Mouse (Mus musculus) intestine, embryonic 16.5 days (tissue): Measurements from ENCODE around the gene Nrsn2. TPM values are rescaled to one million over a fixed set of nuclear protein-coding genes. Genes with fewer than 3 reads are reported as not detected.
A peak's percentile ranks its signal among the peaks of the same experiment; 100 is the strongest.

Source experiments
- ATAC-seq: fragments of 200-750 bp; cut with Nextera tagmentation; 2 replicates; pipeline ENCODE4 v1.8.0; 2017; ENCODE audit warnings: moderate TSS enrichment, moderate library complexity
- H3K27ac ChIP-seq: fragments of 300-500 bp; sonication (generic); 2 replicates; pipeline ENCODE4 v1.5.1; 2014; ENCODE audit warnings: mild to moderate bottlenecking, low read length
- H3K27me3 ChIP-seq: fragments of 300-500 bp; sonication (generic); replicated peaks from 2 replicates; pipeline ENCODE4 v1.6.1; 2014; ENCODE audit warnings: low read length, control low read depth, mixed read lengths; ENCODE audit not compliant: control insufficient read depth, insufficient read depth
- H3K36me3 ChIP-seq: fragments of 300-500 bp; sonication (generic); 2 replicates; pipeline ENCODE4 v1.6.1; 2014; ENCODE audit warnings: low read length, control low read depth; ENCODE audit not compliant: control insufficient read depth, insufficient read depth
- H3K4me1 ChIP-seq: fragments of 300-500 bp; sonication (generic); 2 replicates; pipeline ENCODE4 v1.6.1; 2014; ENCODE audit warnings: low read length, control low read depth, mixed read lengths; ENCODE audit not compliant: control insufficient read depth, insufficient read depth
- H3K4me2 ChIP-seq: fragments of 300-500 bp; sonication (generic); 2 replicates; pipeline ENCODE4 v1.6.1; 2014; ENCODE audit warnings: low read depth, low read length, control low read depth
- H3K4me3 ChIP-seq: fragments of 300-500 bp; sonication (generic); 2 replicates; pipeline ENCODE4 v1.5.1; 2014; ENCODE audit warnings: mild to moderate bottlenecking, low read length
- H3K9ac ChIP-seq: fragments of 300-500 bp; sonication (generic); 2 replicates; pipeline ENCODE4 v1.6.1; 2014; ENCODE audit warnings: low read depth, low read length
- H3K9me3 ChIP-seq: fragments of 300-500 bp; sonication (generic); 2 replicates; pipeline ENCODE4 v1.6.1; 2016; ENCODE audit warnings: low read length, control low read depth; ENCODE audit not compliant: control insufficient read depth
- WGBS: fragments of 180-500 bp; shearing (Covaris S2); extraction: QIAGEN DNeasy Blood & Tissue Kit; methylation state at CpG from one replicate; pipeline ENCODE4 v1.1.7; 2014; 5-methylcytosine and 5-hydroxymethylcytosine counted together
- polyA plus RNA-seq: library from polyadenylated mRNA; unstranded; fragments of >200 nt; fragmentation: Nextera tagmentation; extraction: Ambion mirVana; gene quantifications from 2 replicates; pipeline ENCODE4 v1.2.1, GENCODE M21; 2015

The Nrsn2 gene
- 2.5 and 2.7 TPM in 2 replicates for polyA plus RNA-seq

DNA sequence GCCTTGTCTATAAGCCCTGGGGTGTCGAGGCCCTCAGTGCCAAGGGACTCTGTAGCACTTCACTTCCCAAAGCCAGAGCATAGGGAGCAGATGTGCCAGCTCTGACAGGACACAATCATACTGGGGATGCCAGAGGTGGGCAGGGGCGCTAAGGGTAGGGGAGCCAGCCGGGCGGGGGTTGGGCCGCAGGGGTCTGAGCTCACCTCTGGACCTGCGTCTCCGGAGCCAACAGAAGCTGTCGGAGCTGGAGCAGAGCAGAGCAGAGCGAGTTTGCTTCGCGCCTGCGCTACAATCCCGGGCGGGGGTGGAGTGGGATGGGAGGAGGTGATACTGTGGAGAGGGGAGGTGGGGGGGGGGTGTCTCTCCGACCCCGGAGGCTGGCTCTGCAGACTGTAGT is at the start of gene Nrsn2:
Nrsn2 (minus strand) TSS at position 294 of the 397 bp plus-strand sequence.
- H3K4me1 ChIP-seq = peaks cover 4% of the 10 kb centered on the region; the same call in 1 of the 2 replicates
- ATAC-seq = peak; percentile 44
- peaks cover 8% of the 10 kb centered on the region for H3K27me3 ChIP-seq
- no peaks in the 10 kb centered on the region for H3K36me3 ChIP-seq
- no peak within 1 kb of the TSS for H3K4me3 ChIP-seq
- H3K4me2 ChIP-seq = peak within 1 kb of the TSS; percentile 18; the same call in 1 of the 2 replicates
- no peaks in the 10 kb centered on the region for H3K9me3 ChIP-seq
- WGBS = 6% methylated on average over 14 of the region's 16 CpGs
- no peak within 1 kb of the TSS for H3K27ac ChIP-seq
- H3K9ac ChIP-seq = no peak within 1 kb of the TSS

DNA sequence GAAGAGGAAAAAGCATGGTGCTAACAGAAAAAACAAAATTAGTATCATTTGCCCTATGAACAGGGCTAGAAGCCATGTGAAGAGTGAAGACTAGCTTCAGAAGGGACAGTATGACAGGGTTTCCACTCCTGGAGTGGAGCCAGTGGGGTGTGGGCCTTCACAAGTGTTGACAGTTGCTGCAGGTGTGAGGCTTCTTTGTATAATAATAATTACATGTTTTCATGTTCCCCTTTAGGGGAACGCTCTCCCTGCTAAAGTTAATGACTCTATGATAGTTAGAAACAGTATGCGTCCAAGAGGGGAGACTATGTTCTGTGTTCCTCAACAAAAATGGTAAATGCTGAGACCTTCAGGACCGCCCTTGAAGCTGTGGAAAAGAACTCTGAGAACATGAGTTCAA is 39.3 kb upstream of the Nrsn2 start:
- Histone ChIP-seq H3K27me3 (no peaks in the 10 kb centered on the region), H3K9me3 (peaks cover 8% of the 10 kb centered on the region), H3K4me1 (peaks cover 8% of the 10 kb centered on the region), H3K9ac (peak overlapping the region; percentile 99; the same call in 1 of the 2 replicates), H3K4me3 (no peak overlapping the region; the same call in 1 of the 2 replicates), H3K36me3 (no peaks in the 10 kb centered on the region), H3K4me2 (peak overlapping the region; percentile 80; the same call in 1 of the 2 replicates), H3K27ac (peak overlapping the region; percentile 88)
- WGBS = 92% methylated on average over 3 of the region's 3 CpGs
- no peak for ATAC-seq

DNA sequence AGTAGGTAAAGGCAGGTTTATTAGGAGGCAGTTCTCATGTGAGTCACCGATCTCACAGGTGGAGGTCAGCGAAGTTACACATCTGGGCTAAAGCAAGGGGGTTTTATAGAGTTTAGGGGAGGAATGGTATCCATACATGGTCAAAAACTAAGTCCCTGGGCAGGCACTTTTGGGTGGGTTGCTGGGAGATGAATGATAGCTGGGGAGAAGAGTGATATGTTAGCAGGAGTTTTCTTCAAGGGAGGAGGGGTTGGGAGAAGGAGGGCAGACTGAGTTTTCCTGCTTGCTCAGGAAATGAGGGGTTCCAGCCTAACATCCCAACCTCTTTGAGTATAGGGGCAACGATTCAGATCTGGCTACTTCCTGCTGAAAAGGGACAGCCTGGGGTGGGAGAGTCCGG is 38.8 kb upstream of the Nrsn2 start, which contains the start of gene 6820408C15Rik:
6820408C15Rik (plus strand) TSS at position 301 of the 400 bp plus-strand sequence.
- Histone ChIP-seq H3K9ac (peak within 1 kb of the TSS; percentile 99), H3K27ac (peak within 1 kb of the TSS; percentile 88), H3K27me3 (no peaks in the 10 kb centered on the region), H3K4me1 (peaks cover 12% of the 10 kb centered on the region), H3K36me3 (no peaks in the 10 kb centered on the region), H3K4me2 (peak within 1 kb of the TSS; percentile 80), H3K4me3 (peak within 1 kb of the TSS; percentile 92), H3K9me3 (peaks cover 8% of the 10 kb centered on the region)
- ATAC-seq = no peak
- WGBS = 23% methylated on average over 4 of the region's 4 CpGs

- Histone ChIP-seq H3K27me3 (no peaks in the 10 kb centered on the region), H3K27ac (peak within 1 kb of the TSS; percentile 88), H3K4me1 (peaks cover 16% of the 10 kb centered on the region), H3K36me3 (no peaks in the 10 kb centered on the region), H3K9ac (peak within 1 kb of the TSS; percentile 99), H3K4me3 (peak within 1 kb of the TSS; percentile 92), H3K9me3 (peaks cover 8% of the 10 kb centered on the region), H3K4me2 (peak within 1 kb of the TSS; percentile 80)
- under 1% methylated on average over 65 of the region's 65 CpGs for WGBS
- peak; percentile 79 for ATAC-seq
These were observed 38.2 kb upstream of the Nrsn2 start, which contains the start of gene Zcchc3 for GRCm38 (mm10) chr2:152414591-152415165. Gene Zcchc3, minus strand, starts transcription at chr2:152415027.

GRCm38 (mm10) chr2:152413765-152414584 is 37.5 kb upstream of the Nrsn2 start:
- Histone ChIP-seq H3K27ac (peak overlapping the region; percentile 88), H3K4me2 (peak overlapping the region; percentile 80), H3K9me3 (peaks cover 8% of the 10 kb centered on the region), H3K4me1 (peaks cover 19% of the 10 kb centered on the region), H3K9ac (peak overlapping the region; percentile 99), H3K27me3 (no peaks in the 10 kb centered on the region), H3K4me3 (peak overlapping the region; percentile 92), H3K36me3 (no peaks in the 10 kb centered on the region)
- under 1% methylated on average over 86 of the region's 86 CpGs for WGBS
- ATAC-seq = peak; percentile 12

- H3K36me3 ChIP-seq = no peaks in the 10 kb centered on the region
- peak overlapping the region; percentile 80 for H3K4me2 ChIP-seq
- H3K9ac ChIP-seq = peak overlapping the region; percentile 99
- no peak for ATAC-seq
- H3K27ac ChIP-seq = peak overlapping the region; percentile 88
- H3K4me3 ChIP-seq = peak overlapping the region; percentile 92
- WGBS = 2% methylated on average over 21 of the region's 21 CpGs
- H3K9me3 ChIP-seq = peaks cover 8% of the 10 kb centered on the region
- peaks cover 19% of the 10 kb centered on the region for H3K4me1 ChIP-seq
- no peaks in the 10 kb centered on the region for H3K27me3 ChIP-seq
These were observed 36.8 kb upstream of the Nrsn2 start for GRCm38 (mm10) chr2:152413158-152413764.

DNA sequence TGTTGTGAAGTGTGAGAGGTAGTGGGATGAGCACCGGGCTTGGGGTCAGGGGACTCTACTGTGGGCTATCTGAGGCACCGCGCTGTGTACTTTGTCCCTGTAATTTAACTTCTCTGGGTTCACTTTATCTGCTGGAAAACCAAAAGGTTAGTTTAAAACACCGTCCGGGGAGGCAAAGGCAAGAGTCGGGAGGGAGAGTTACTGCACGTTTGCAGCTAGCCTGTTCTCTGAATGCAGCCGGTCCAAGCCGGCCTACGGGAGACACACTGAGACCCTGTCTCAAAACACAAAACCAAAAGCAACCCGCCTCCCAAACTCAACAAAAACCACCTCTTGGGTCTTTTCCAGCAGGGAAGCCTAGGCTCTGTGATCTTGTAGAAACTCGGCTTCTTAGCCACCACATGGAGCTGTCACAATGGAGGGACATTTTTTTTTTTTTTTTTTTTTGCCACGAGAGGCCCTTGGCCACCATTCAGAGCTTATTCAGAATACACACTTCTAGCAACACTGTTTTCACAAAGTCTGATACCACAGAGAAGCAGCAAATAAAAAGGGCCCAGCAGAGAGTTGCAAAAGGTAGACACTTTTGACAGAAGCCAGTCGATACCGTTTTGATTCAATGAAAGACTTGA is 36.2 kb upstream of the Nrsn2 start:
- WGBS = 6% methylated on average over 15 of the region's 15 CpGs
- Histone ChIP-seq H3K36me3 (no peaks in the 10 kb centered on the region), H3K4me2 (peak overlapping the region; percentile 80), H3K27me3 (no peaks in the 10 kb centered on the region), H3K9me3 (peaks cover 8% of the 10 kb centered on the region), H3K4me3 (peak overlapping the region; percentile 92), H3K4me1 (peaks cover 19% of the 10 kb centered on the region), H3K9ac (peak overlapping the region; percentile 99), H3K27ac (peak overlapping the region; percentile 88)
- peak; percentile 9; the same call in 1 of the 2 replicates for ATAC-seq

- Histone ChIP-seq H3K27me3 (no peaks in the 10 kb centered on the region), H3K9me3 (peaks cover 8% of the 10 kb centered on the region), H3K36me3 (no peaks in the 10 kb centered on the region), H3K4me2 (peak overlapping the region; percentile 80), H3K4me1 (peaks cover 20% of the 10 kb centered on the region), H3K4me3 (peak overlapping the region; percentile 92), H3K9ac (peak overlapping the region; percentile 99), H3K27ac (peak overlapping the region; percentile 88)
- no peak for ATAC-seq
- WGBS = 18% methylated on average over 7 of the region's 7 CpGs
These were observed 35.0 kb upstream of the Nrsn2 start for GRCm38 (mm10) chr2:152411471-152411870.
